Mouse (Mus musculus): ENCODE measurements around the gene Bfsp2.

DNA sequence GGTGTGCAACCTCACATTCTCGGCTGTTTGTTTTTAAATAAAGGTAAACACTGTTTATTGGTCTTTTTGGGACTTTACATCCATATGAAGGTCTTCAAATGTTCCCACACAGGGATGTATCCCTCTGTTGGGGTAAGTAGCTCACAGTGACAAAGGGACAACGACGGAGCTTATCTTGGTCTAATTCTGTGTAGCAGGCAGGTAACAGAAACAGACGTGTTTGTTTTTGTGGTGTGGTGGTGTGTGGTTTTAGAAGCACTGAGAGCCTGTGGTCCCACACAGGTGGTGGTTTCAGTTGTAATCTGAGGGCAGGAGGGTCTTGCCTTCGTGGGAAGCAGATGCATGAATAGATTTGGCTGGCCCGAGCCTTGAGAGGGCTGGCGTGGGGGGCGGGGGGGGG, 56.3 kb downstream of the Bfsp2 start:
- TF ChIP-seq POLR2A (IDR thresholded peaks at IDR 0.05; ENCODE audit: control insufficient read depth, extremely low read depth, insufficient read depth, low read length, poor library complexity) (no peak), CTCF (IDR thresholded peaks at IDR 0.05; ENCODE audit: borderline replicate concordance, control insufficient read depth, extremely low read depth, insufficient read depth, low read length, poor library complexity) (no peak)
